Mouse (Mus musculus) frontal cortex, postnatal 10 days (tissue): ENCODE results near the gene Arhgef39.

Source experiments
- DNase-seq, 2 experiments: peaks; one replicate each; pipeline ENCODE4 v3.0.0; 2022; ENCODE audit warnings: low spot score in 2 of 2, mixed read lengths in 1 of 2

The Arhgef39 gene

DNA sequence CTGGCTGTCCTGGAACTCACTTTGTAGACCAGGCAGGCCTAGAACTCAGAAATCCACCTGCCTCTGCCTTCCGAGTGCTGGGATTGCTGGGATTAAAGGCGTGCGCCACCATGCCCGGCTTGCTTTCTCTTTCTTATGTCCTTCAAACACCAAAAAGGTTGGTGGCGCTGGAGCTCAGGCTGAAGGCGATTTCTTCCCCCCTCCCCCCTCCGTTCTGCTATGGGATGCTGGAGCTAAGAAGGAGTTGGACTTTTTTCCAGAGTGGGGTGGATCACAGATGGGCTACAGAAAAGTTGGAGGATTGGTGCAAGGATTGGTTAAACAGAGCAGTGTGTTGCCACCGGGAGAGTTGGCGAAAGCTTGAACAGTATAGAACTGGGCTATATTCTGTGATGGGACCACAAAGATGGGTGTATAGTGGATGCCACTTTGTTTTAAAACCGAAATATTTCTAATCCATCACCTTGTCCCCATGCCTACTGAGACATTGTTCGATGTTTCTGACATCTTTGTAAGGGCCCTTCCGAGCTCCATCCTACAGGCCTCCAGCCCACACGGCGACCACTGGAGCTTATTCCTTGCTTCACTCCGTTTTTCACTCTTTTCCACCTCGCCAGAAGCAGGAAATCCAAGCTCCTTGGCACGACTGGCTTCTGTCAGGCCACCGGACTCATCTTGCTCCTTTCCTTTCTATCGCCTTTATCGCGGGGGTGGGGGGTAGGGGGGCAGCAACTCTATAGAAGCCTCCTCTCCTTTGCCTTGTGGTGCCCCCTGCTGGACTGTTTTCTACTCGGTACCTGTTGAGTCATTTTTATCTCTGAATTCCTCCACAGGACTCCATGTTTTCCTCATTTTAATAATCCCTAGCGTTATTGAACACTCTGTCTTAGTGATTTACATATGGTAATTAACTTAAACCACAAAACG is 20.3 kb downstream of the Arhgef39 start:
- no peak for DNase-seq

DNA sequence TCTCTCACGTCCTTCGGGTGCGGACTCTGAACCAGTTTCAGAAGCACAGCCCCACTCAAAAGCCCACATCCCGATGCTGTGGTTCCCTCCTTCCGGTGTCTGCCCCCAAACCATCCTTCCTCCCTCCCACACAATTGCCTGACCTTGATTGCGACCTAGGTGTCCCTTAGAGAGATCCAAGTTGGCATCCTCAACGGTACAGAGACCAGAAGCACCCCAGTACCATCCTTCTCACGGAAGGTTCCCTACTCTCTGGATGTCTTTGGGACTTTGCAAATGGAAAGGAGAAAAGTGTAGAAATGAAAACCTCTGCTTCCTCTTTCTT is 21.0 kb downstream of the Arhgef39 start:
- DNase-seq = no peak

DNA sequence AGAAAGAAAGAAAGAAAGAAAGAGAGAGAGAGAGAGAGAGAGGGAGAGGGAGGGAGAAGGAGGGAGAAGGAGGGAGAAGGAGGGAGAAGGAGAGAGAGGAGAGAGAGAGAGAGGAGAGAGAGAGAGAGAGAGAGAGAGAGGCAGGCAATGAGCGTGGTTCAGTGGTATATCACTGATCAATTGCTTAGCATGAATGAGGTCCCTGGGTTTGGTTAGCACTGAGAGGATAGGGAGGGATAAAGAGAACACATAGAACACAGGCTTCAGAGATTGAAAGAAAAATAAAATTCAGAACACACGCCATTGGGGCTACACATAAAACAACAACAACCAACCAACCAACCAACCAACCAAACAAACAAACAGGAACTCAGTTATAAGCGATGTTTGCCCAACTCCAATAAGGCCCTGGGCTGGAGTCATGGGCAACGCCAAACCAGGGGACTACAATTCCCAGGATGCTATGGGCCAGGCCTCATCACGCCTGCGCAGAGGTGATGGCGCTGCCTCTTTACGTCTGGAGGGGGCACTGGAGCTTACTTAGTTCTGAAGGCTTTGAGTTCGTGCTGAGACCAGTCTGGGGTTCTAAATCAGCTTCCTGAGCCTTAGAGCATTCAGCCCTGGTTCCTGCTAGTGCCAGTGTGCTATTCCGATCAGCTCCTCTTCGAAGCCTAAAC is 21.5 kb downstream of the Arhgef39 start:
- DNase-seq = peak; percentile 71 to 82

- no peak for DNase-seq
Observed at GRCm38 (mm10) chr4:43476604-43477003, 22.9 kb downstream of the Arhgef39 start.

DNA sequence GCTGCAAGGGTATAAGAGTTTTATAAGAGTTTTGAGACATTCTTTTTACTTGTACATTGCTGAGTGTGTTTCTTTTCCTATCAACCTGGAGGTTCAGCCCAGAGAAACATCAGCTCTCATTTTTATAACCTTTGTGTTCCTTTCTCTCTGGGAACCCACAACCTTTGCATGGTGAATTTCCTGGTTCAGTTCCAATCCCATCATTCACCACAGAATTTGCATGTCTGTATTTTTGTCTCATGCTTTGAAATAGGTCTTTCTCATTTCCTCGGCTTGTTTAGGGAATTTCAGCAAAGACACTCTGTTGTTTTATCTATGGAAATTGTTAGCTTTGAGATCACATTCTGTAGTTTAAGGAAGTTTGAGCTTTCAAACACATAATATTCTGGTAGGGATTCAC is 25.9 kb downstream of the Arhgef39 start:
- no peak for DNase-seq

DNA sequence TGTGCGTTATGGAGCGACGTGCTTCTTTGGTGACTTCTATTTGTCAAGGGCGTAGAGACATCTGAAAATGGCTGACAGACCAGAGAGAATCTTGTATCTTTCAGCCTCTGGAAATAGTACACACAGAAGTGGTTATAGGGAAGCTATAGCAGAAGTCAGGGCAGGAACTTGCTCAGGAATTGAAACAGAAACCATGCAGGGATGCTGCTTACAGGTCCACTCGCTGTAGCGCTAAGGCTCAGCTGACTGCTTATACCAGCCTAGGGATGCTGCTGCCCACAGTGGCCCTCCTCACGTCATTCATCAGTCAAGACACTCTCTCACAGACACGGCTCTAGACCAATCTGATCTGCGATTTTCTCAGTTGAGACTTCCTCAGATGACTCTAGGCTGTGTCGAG is 29.2 kb downstream of the Arhgef39 start:
- no peak for DNase-seq

DNA sequence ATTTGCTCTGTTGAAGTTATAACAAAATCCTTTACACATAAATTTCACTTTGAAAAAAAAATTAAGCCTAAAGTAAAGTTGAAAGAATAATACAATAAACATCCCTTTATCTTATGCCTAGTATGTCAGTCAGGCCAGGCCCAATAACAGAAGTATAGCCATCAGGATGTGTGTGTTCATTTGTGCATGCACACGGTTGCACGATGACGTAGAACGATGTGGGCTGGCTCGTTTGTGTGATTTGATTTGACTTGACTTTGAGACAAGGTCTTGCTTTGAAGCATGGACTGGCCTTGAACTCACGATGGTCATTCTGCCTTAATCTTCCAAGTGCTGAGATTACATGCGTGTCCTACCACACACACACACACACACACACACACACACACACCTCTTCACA is 32.6 kb downstream of the Arhgef39 start:
- no peak for DNase-seq

- DNase-seq = no peak
Observed at GRCm38 (mm10) chr4:43465935-43466334, 33.6 kb downstream of the Arhgef39 start.

- no peak for DNase-seq
Observed at GRCm38 (mm10) chr4:43463102-43463501, 36.4 kb downstream of the Arhgef39 start.

- DNase-seq = no peak
Observed at GRCm38 (mm10) chr4:43457124-43457523, 42.4 kb downstream of the Arhgef39 start.

DNA sequence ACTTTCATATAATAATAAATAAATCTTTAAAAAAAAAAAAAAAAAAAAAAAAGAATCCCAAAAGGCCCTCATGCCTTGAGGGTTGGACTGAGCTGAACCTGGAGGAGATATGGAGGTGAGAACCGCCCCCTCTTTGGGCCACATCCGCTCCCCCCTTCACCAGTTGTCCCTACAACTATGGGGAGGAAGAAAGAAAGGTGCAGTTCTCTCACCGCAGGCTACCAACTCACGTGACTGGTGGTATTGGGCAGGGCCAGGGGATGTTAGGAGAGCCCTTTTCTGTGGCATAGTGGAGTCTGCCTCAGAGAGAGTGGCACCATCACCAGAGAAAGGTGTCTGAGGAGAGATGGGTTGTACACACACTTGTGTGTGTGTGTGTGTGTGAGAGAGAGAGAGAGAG is 43.0 kb downstream of the Arhgef39 start:
- DNase-seq = no peak

DNA sequence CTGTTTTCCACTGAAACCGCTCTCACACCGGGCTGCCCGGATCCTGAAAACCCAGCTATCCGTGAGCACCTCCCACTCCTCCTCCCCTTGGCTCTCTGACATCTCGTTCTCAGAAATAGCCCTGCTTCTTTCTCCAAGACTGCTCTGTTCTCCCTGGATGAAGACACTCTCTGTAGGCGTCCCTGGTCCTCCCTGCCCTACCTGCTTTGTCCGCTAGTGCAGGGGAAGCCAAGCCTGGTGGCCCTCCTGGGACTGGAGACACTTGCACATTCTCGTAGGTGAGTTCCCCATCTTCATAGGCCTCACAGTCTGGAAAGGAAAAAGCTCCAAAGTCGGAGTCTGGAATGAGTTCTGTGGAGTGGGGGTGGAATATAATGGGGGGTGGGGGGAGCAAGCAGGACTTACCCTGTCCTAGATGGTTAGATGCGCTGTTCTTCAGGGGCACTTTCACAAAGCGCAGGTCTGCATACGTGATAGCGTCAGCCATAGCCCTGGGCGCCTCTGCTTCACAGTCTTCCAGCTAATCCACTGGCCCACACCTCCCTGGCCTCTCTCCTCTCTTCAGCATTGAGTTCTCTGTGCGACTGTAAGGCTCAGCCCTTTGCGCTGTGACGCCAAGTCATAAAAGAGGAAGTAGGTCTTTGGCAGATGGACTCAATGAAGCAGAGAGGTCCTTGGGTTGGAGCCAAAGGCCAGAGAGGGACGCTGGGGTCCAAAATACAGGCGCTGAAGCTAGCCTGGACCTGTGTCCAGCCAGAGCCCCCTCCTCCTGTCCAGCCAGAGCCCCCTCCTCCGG is 45.3 kb downstream of the Arhgef39 start, which contains the start of gene Cd72:
TSS of gene Cd72 (minus strand) at position 588 of the 796 bp plus-strand sequence.
- DNase-seq = no peak

GRCm38 (mm10) chr4:43453413-43453812 is 46.1 kb downstream of the Arhgef39 start:
- no peak for DNase-seq

DNA sequence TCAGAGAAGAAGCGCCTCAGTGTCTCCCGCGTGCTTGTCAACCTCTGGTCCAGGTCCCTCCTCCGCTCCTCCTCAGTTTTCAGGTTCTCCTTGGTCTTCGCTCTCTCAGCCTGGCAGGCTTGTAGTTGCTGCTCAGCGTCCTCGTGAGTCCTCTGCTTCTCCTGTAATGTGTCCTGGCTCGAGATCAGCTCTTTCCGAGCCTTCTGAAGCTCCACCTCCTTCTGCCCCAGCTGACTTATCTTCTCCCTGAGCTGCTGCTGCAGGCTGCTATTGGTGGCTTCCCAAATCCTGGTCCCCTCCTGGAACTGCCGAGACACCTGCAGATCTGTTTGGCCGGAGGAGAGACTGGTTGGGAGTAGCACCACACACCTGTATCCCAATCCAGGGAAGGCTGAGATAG is 47.2 kb downstream of the Arhgef39 start:
- no peak for DNase-seq

DNA sequence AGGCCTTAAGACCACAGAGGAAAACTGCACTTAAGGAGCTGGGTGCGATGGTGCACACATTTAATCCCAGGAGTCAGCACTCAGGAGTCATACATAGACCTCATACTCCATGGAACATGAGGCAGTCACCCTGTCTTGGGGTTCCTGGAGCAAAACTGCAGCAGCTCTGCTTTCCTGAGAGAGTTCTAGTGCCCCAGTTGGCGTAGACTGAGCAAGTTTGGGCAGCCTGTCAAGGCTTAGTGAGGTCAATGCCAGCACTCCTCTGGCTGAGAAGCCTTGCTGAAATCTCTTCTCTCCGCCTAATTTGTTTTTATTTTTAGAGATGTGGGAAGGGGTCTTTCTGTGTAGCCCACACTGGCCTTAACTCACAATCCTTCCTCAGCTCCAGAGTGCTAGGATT is 50.9 kb downstream of the Arhgef39 start:
- no peak for DNase-seq

DNA sequence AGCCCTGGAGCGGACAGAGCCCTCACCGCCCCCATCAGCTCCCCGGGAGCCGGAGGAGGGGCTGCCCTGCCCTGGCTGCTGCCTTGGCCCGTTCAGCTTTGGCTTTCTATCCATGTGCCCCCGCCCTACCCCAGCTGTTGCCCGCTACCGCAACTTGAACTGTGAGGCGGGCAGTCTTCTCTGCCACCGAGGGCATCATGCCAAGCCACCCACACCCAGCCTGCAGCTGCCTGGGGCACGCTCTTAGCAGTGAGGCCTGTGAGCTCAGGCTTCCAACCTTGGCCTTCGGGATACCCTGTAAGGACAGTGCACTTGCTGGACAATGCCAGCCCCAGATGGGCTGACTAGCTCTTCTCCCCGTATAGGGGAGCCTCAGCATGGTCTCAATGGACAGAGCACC is 52.2 kb downstream of the Arhgef39 start:
- DNase-seq = no peak
